ENCODE assay signal across 8 mouse cellular contexts in the genomic region with DNA sequence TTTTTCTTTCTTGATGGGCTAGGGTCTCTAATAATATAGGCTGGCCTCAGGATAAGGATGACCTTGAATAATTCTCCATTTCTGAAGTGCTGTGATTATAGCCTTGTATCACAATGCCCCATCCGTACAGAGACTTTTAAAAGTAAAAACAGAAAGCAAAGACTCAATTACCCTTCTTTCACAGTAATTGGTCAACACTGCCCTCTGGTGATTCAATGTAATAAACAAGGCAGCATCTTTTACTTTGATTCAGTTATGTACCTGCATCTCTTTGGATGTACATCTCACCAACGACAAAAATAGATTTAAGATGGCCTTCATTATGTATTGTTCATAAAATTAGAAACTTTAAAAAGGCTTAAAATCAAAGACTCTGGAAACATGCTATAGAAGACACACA. TPM values are rescaled to one million over a fixed set of nuclear protein-coding genes. Genes with fewer than 3 reads are reported as not detected.
DNase-seq lines count a peak whose midpoint lies in the region.

No protein-coding gene starts in this region.

- peak; percentile 50 to 68 for DNase-seq in cerebellum, postnatal 10 days
- no peak for DNase-seq in cerebellum, postnatal 4 days (ENCODE audit: low spot score in 2 of 2)
- DNase-seq in layer of hippocampus, adult 11-12 months (ENCODE audit: low spot score): peak; percentile 37
- no peak for DNase-seq in layer of hippocampus, postnatal 10 days (ENCODE audit: low spot score in 2 of 2)
- DNase-seq in CD4-positive helper T cell, adult 2 months (ENCODE audit: low read depth, low spot score): peak; percentile 27
- DNase-seq in embryo, embryonic 10.5 days (ENCODE audit: low spot score): peak; percentile 67
- no peak for DNase-seq in urinary bladder, postnatal 14 days (ENCODE audit: low spot score)
- DNase-seq in thymus, postnatal 14 days: no peak

RNA-seq across cellular contexts. Expression of gene Ism2, which starts 35.4 kb away (rescaled TPM):
- under 1 TPM; 0.55 to 0.62 TPM for total RNA-seq in layer of hippocampus, postnatal 10 days (2021)

RNA-seq across cellular contexts. Expression of gene Sptlc2, which starts 53.3 kb away (rescaled TPM):
- 10 to 100 TPM; 66.3 to 67.3 TPM for total RNA-seq in layer of hippocampus, postnatal 10 days (2021)

Comparison
In these comparisons a context has a peak if more than half of its experiments do, and no peak if none do; other contexts are left out.
1. DNase-seq: peak in cerebellum, postnatal 10 days (2 of 2), layer of hippocampus, adult 11-12 months (single experiment), CD4-positive helper T cell, adult 2 months (single experiment) and embryo, embryonic 10.5 days (single experiment); none in cerebellum, postnatal 4 days (0 of 2), layer of hippocampus, postnatal 10 days (0 of 2), urinary bladder, postnatal 14 days (single experiment) and thymus, postnatal 14 days (single experiment).